Mouse (Mus musculus): ENCODE measurements at regions not wholly inside any gene's neighbourhood (a gene's known extent, or its start where the extent isn't known, plus 50 kb on each side); places are given as distances from the start of the nearest gene placed in this dataset.

DNA sequence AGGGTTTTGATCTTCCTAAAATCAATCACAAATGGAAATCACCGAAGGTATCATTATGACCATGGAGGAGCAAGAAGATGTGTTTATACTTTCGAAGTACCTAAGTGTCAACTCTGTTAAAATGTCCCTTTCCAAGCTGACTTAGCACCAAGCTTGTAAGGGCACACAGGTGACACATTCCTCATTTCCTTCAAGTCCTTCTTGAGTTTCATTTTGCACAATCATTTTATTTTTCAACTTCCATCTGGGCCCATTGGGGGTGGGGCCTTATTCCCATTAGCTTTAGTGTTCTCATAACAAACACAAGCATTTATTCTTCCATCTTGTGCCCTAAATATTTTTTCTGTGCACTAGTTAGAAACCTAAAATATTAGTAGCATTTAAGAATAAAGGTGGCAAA lies 103.5 kb upstream of the Prlr start:
- no peak for DNase-seq (ENCODE audit: low read depth in 1 of 2, low spot score in 2 of 2)
- Histone ChIP-seq H3K4me1 (ENCODE audit: control insufficient read depth, insufficient read depth, insufficient read length) (peaks cover 5% of the 10 kb centered on the region; the same call in 1 of the 2 replicates), H3K4me3 (ENCODE audit: extremely low read depth, insufficient read depth, insufficient read length) (no peak overlapping the region), H3K36me3 (ENCODE audit: control insufficient read depth, insufficient read depth, low read length) (no peaks in the 10 kb centered on the region), H3K27me3 (ENCODE audit: control insufficient read depth, insufficient read depth, low read length) (no peaks in the 10 kb centered on the region), H3K27ac (ENCODE audit: insufficient read depth, low read length) (no peak overlapping the region)
- TF ChIP-seq POLR2A (IDR thresholded peaks at IDR 0.05; ENCODE audit: low read depth, low read length) (no peak), CTCF (IDR thresholded peaks at IDR 0.05; ENCODE audit: extremely low read depth, insufficient read depth, insufficient read length, insufficient replicate concordance) (no peak)
- 93% methylated on average over 2 of the region's 2 CpGs for WGBS

- H3K36me3 ChIP-seq (ENCODE audit: control insufficient read depth, insufficient read depth, low read length) = no peaks in the 10 kb centered on the region
- peak; percentile 26 to 80 for DNase-seq (ENCODE audit: low read depth in 1 of 2, low spot score in 2 of 2)
- no peaks in the 10 kb centered on the region for H3K27me3 ChIP-seq (ENCODE audit: control insufficient read depth, insufficient read depth, low read length)
- peak overlapping the region; percentile 36; the same call in 1 of the 2 replicates for H3K27ac ChIP-seq (ENCODE audit: insufficient read depth, low read length)
- 11% methylated on average over 9 of the region's 9 CpGs for WGBS
- H3K4me1 ChIP-seq (ENCODE audit: control insufficient read depth, insufficient read depth, insufficient read length) = peaks cover 5% of the 10 kb centered on the region; the same call in 1 of the 2 replicates
- no peak for TF ChIP-seq POLR2A (IDR thresholded peaks at IDR 0.05; ENCODE audit: low read depth, low read length)
- TF ChIP-seq CTCF (IDR thresholded peaks at IDR 0.05; ENCODE audit: extremely low read depth, insufficient read depth, insufficient read length, insufficient replicate concordance) = no peak
- H3K4me3 ChIP-seq (ENCODE audit: extremely low read depth, insufficient read depth, insufficient read length) = peak overlapping the region; percentile 8; the same call in 1 of the 2 replicates
These were observed 102.1 kb upstream of the Prlr start for GRCm38 (mm10) chr15:10074916-10075315.

- H3K36me3 ChIP-seq (ENCODE audit: control insufficient read depth, insufficient read depth, low read length) = no peaks in the 10 kb centered on the region
- 47% methylated on average over 10 of the region's 10 CpGs for WGBS
- peak overlapping the region; percentile 47; the same call in 1 of the 2 replicates for H3K27ac ChIP-seq (ENCODE audit: insufficient read depth, low read length)
- H3K4me1 ChIP-seq (ENCODE audit: control insufficient read depth, insufficient read depth, insufficient read length) = peaks cover 5% of the 10 kb centered on the region; the same call in 1 of the 2 replicates
- no peaks in the 10 kb centered on the region for H3K27me3 ChIP-seq (ENCODE audit: control insufficient read depth, insufficient read depth, low read length)
- DNase-seq (ENCODE audit: low read depth in 1 of 2, low spot score in 2 of 2) = peak in 1 of 2 experiments; percentile 25
- no peak overlapping the region for H3K4me3 ChIP-seq (ENCODE audit: extremely low read depth, insufficient read depth, insufficient read length)
- TF ChIP-seq POLR2A (IDR thresholded peaks at IDR 0.05; ENCODE audit: low read depth, low read length) (no peak), CTCF (IDR thresholded peaks at IDR 0.05; ENCODE audit: extremely low read depth, insufficient read depth, insufficient read length, insufficient replicate concordance) (no peak)
These were observed 101.5 kb upstream of the Prlr start for GRCm38 (mm10) chr15:10075391-10076060.

DNA sequence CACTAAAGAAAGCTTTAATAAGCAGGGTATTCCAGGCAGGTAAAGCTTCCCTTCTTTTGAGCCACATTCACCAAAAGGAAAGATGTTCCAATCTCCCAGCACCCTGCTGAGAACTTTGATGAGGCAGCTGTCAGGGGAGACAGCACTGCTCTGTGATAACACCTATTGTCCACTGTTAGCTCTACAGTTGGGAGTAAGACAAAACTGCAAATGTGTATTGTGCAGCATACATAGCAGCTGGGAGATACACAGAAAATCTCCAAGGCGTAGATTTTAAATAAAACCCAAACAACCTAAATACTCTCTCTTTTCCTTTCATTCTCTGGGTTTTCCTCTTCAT lies 101.0 kb upstream of the Prlr start:
- Histone ChIP-seq H3K4me3 (ENCODE audit: extremely low read depth, insufficient read depth, insufficient read length) (no peak overlapping the region), H3K4me1 (ENCODE audit: control insufficient read depth, insufficient read depth, insufficient read length) (peaks cover 5% of the 10 kb centered on the region; the same call in 1 of the 2 replicates), H3K27ac (ENCODE audit: insufficient read depth, low read length) (no peak overlapping the region), H3K27me3 (ENCODE audit: control insufficient read depth, insufficient read depth, low read length) (no peaks in the 10 kb centered on the region), H3K36me3 (ENCODE audit: control insufficient read depth, insufficient read depth, low read length) (no peaks in the 10 kb centered on the region)
- TF ChIP-seq CTCF (IDR thresholded peaks at IDR 0.05; ENCODE audit: extremely low read depth, insufficient read depth, insufficient read length, insufficient replicate concordance) = no peak
- no peak for TF ChIP-seq POLR2A (IDR thresholded peaks at IDR 0.05; ENCODE audit: low read depth, low read length)
- DNase-seq (ENCODE audit: low read depth in 1 of 2, low spot score in 2 of 2) = no peak
- WGBS = 87% methylated on average over 1 of the region's 1 CpGs

GRCm38 (mm10) chr15:10078434-10078833 lies 98.6 kb upstream of the Prlr start:
- Histone ChIP-seq H3K4me3 (ENCODE audit: extremely low read depth, insufficient read depth, insufficient read length) (no peak overlapping the region), H3K27me3 (ENCODE audit: control insufficient read depth, insufficient read depth, low read length) (no peaks in the 10 kb centered on the region), H3K36me3 (ENCODE audit: control insufficient read depth, insufficient read depth, low read length) (no peaks in the 10 kb centered on the region), H3K4me1 (ENCODE audit: control insufficient read depth, insufficient read depth, insufficient read length) (peaks cover 5% of the 10 kb centered on the region; the same call in 1 of the 2 replicates), H3K27ac (ENCODE audit: insufficient read depth, low read length) (no peak overlapping the region)
- DNase-seq (ENCODE audit: low read depth in 1 of 2, low spot score in 2 of 2) = no peak
- WGBS = 79% methylated on average over 2 of the region's 2 CpGs
- TF ChIP-seq CTCF (IDR thresholded peaks at IDR 0.05; ENCODE audit: extremely low read depth, insufficient read depth, insufficient read length, insufficient replicate concordance) = no peak
- no peak for TF ChIP-seq POLR2A (IDR thresholded peaks at IDR 0.05; ENCODE audit: low read depth, low read length)

- TF ChIP-seq CTCF (IDR thresholded peaks at IDR 0.05; ENCODE audit: extremely low read depth, insufficient read depth, insufficient read length, insufficient replicate concordance) = no peak
- TF ChIP-seq POLR2A (IDR thresholded peaks at IDR 0.05; ENCODE audit: low read depth, low read length) = no peak
- peaks cover 5% of the 10 kb centered on the region; the same call in 1 of the 2 replicates for H3K4me1 ChIP-seq (ENCODE audit: control insufficient read depth, insufficient read depth, insufficient read length)
- H3K27ac ChIP-seq (ENCODE audit: insufficient read depth, low read length) = no peak overlapping the region
- no peaks in the 10 kb centered on the region for H3K36me3 ChIP-seq (ENCODE audit: control insufficient read depth, insufficient read depth, low read length)
- H3K27me3 ChIP-seq (ENCODE audit: control insufficient read depth, insufficient read depth, low read length) = no peaks in the 10 kb centered on the region
- no peak overlapping the region for H3K4me3 ChIP-seq (ENCODE audit: extremely low read depth, insufficient read depth, insufficient read length)
- WGBS = 93% methylated on average over 4 of the region's 4 CpGs
- no peak for DNase-seq (ENCODE audit: low read depth in 1 of 2, low spot score in 2 of 2)
These were observed 97.5 kb upstream of the Prlr start for GRCm38 (mm10) chr15:10079510-10079909.

GRCm38 (mm10) chr15:10088691-10089090 lies 88.3 kb upstream of the Prlr start:
- TF ChIP-seq POLR2A (IDR thresholded peaks at IDR 0.05; ENCODE audit: low read depth, low read length) (no peak), CTCF (IDR thresholded peaks at IDR 0.05; ENCODE audit: extremely low read depth, insufficient read depth, insufficient read length, insufficient replicate concordance) (no peak)
- WGBS = 80% methylated on average over 3 of the region's 3 CpGs
- H3K27me3 ChIP-seq (ENCODE audit: control insufficient read depth, insufficient read depth, low read length) = no peaks in the 10 kb centered on the region
- H3K27ac ChIP-seq (ENCODE audit: insufficient read depth, low read length) = no peak overlapping the region
- no peaks in the 10 kb centered on the region for H3K4me1 ChIP-seq (ENCODE audit: control insufficient read depth, insufficient read depth, insufficient read length)
- no peaks in the 10 kb centered on the region for H3K36me3 ChIP-seq (ENCODE audit: control insufficient read depth, insufficient read depth, low read length)
- H3K4me3 ChIP-seq (ENCODE audit: extremely low read depth, insufficient read depth, insufficient read length) = no peak overlapping the region
- DNase-seq (ENCODE audit: low read depth in 1 of 2, low spot score in 2 of 2) = no peak
